27 mouse cellular contexts compared by ENCODE assay signal in the genomic region with DNA sequence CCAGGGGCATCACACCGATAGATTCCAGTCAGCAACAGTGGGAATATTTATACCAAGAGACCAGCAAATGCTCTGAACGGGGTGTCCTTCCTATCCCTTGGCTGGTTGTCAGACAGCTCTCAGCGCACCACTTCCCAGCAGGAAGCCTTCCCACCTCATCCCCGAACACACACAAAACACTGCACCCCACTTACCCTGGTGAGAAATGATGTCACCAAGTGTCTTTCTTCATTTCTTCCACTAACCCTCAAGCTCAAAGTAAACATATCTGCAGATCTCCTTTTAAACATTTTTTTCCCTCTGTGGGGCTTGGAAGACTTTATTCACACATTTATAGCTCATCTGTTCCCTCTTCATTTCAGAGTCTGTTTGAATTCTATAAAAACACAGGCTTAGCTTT.
DNase-seq lines count a peak whose midpoint lies in the region; ATAC-seq and TF ChIP-seq lines count a peak whose summit lies in the region.
"Had no signal": no experiment of that assay in that cellular context is flagged by ENCODE, and none has a peak within 500 bp of the region (broad histone marks: within the 10 kb centered on the region; RNA-seq: fewer than 3 reads in every experiment).

No protein-coding gene starts in this region.

- peak; percentile 61 for DNase-seq in forebrain, postnatal 0 days
- peak; percentile 13 for DNase-seq in layer of hippocampus, adult 9-11 months
- DNase-seq in layer of hippocampus, adult 9-10 months (ENCODE audit: low spot score): no peak
- DNase-seq in right cerebral cortex, adult 18-20 months: peak; percentile 55
- DNase-seq in right cerebral cortex, postnatal 4 days: no peak
- DNase-seq in telencephalon, adult 2 months (ENCODE audit: low read depth, low spot score): peak; percentile 85
- DNase-seq: adrenal gland, postnatal 10 days; cerebellum, adult 11 months; cerebellum, adult 9-10 months; gastrocnemius, postnatal 14 days; kidney, adult 8-10 months; kidney, postnatal 10 days; lung, postnatal 4 days; spleen, adult 18-20 months; thymus, adult 18-20 months; thymus, postnatal 25 days had no signal

- peak; percentile 44 for ATAC-seq in forebrain, postnatal 0 days
- ATAC-seq in forebrain, embryonic 12.5 days (ENCODE audit: low FRiP score): no peak
- ATAC-seq in intestine, embryonic 15.5 days: no peak
- ATAC-seq: hindbrain, embryonic 16.5 days; Patski had no signal

- peak overlapping the region; percentile 66 for H3K27ac ChIP-seq in forebrain, postnatal 0 days (ENCODE audit: low read depth, low read length)
- no peak overlapping the region for H3K27ac ChIP-seq in forebrain, embryonic 12.5 days
- H3K27ac ChIP-seq in intestine, embryonic 15.5 days: no peak overlapping the region
- H3K27ac ChIP-seq: limb, embryonic 13.5 days; lung, embryonic 15.5 days; midbrain, embryonic 12.5 days; neural tube, embryonic 13.5 days had no signal

- no peak overlapping the region for H3K9ac ChIP-seq in forebrain, postnatal 0 days
- H3K9ac ChIP-seq in forebrain, embryonic 12.5 days: no peak overlapping the region
- H3K9ac ChIP-seq in intestine, embryonic 15.5 days: no peak overlapping the region
- H3K9ac ChIP-seq: limb, embryonic 13.5 days; lung, embryonic 15.5 days; midbrain, embryonic 12.5 days; neural tube, embryonic 13.5 days had no signal

- peaks cover 12% of the 10 kb centered on the region; the same call in 1 of the 2 replicates for H3K4me1 ChIP-seq in forebrain, postnatal 0 days (ENCODE audit: insufficient read depth)
- no peaks in the 10 kb centered on the region for H3K4me1 ChIP-seq in forebrain, embryonic 12.5 days
- no peaks in the 10 kb centered on the region for H3K4me1 ChIP-seq in intestine, embryonic 15.5 days (replicated peaks)
- H3K4me1 ChIP-seq: lung, embryonic 15.5 days; megakaryocyte, embryonic 14.5 days; midbrain, embryonic 12.5 days had no signal

- no peak overlapping the region for H3K4me3 ChIP-seq in forebrain, postnatal 0 days (ENCODE audit: low read depth, low read length)
- no peak overlapping the region for H3K4me3 ChIP-seq in forebrain, embryonic 12.5 days (replicated peaks)
- no peak overlapping the region for H3K4me3 ChIP-seq in intestine, embryonic 15.5 days (replicated peaks)
- H3K4me3 ChIP-seq: limb, embryonic 13.5 days; lung, embryonic 15.5 days; megakaryocyte, embryonic 14.5 days; midbrain, embryonic 12.5 days; myocyte; neural tube, embryonic 13.5 days had no signal

- no peaks in the 10 kb centered on the region for H3K27me3 ChIP-seq in forebrain, postnatal 0 days (ENCODE audit: insufficient read depth, low read length)
- H3K27me3 ChIP-seq in forebrain, embryonic 12.5 days: no peaks in the 10 kb centered on the region
- H3K27me3 ChIP-seq in intestine, embryonic 15.5 days (replicated peaks): no peaks in the 10 kb centered on the region
- H3K27me3 ChIP-seq: lung, embryonic 15.5 days; megakaryocyte, embryonic 14.5 days; midbrain, embryonic 12.5 days; Patski had no signal

- no peaks in the 10 kb centered on the region for H3K9me3 ChIP-seq in forebrain, postnatal 0 days (ENCODE audit: low read length)
- H3K9me3 ChIP-seq in forebrain, embryonic 12.5 days: no peaks in the 10 kb centered on the region
- H3K9me3 ChIP-seq in intestine, embryonic 15.5 days: no peaks in the 10 kb centered on the region
- H3K9me3 ChIP-seq: limb, embryonic 13.5 days; lung, embryonic 15.5 days; midbrain, embryonic 12.5 days; neural tube, embryonic 13.5 days had no signal

- H3K4me2 ChIP-seq in forebrain, postnatal 0 days (ENCODE audit: low read depth): peak overlapping the region; percentile 8; the same call in 1 of the 2 replicates
- no peak overlapping the region for H3K4me2 ChIP-seq in forebrain, embryonic 12.5 days
- H3K4me2 ChIP-seq in intestine, embryonic 15.5 days (replicated peaks): no peak overlapping the region
- H3K4me2 ChIP-seq: limb, embryonic 13.5 days; liver, embryonic 11.5 days; lung, embryonic 15.5 days; midbrain, embryonic 12.5 days; neural tube, embryonic 13.5 days had no signal

- TF ChIP-seq CTCF in forebrain, postnatal 0 days (IDR thresholded peaks at IDR 0.05; ENCODE audit: low read depth): no peak

- no peaks in the 10 kb centered on the region for H3K36me3 ChIP-seq in forebrain, postnatal 0 days (ENCODE audit: insufficient read depth)
- H3K36me3 ChIP-seq in forebrain, embryonic 12.5 days (replicated peaks): no peaks in the 10 kb centered on the region
- no peaks in the 10 kb centered on the region for H3K36me3 ChIP-seq in intestine, embryonic 15.5 days
- H3K36me3 ChIP-seq: limb, embryonic 13.5 days; lung, embryonic 15.5 days; midbrain, embryonic 12.5 days; neural tube, embryonic 13.5 days had no signal

- WGBS in forebrain, postnatal 0 days: 62% methylated on average over 4 of the region's 4 CpGs
- WGBS in forebrain, embryonic 12.5 days: 76% methylated on average over 4 of the region's 4 CpGs
- 37% methylated on average over 4 of the region's 4 CpGs for WGBS in intestine, embryonic 15.5 days

Comparison
In these comparisons a context has a peak if more than half of its experiments do, and no peak if none do; other contexts are left out.
1. DNase-seq: peak in forebrain, postnatal 0 days (single experiment), layer of hippocampus, adult 9-11 months (single experiment), right cerebral cortex, adult 18-20 months (single experiment) and telencephalon, adult 2 months (single experiment); none in layer of hippocampus, adult 9-10 months (single experiment) and right cerebral cortex, postnatal 4 days (single experiment).